Mouse (Mus musculus) stomach, postnatal 0 days (tissue): ENCODE measurements around the gene Hp1bp3. TPM values are rescaled to one million over a fixed set of nuclear protein-coding genes. Genes with fewer than 3 reads are reported as not detected.

Source experiments
- ATAC-seq: fragments of 200-750 bp; cut with Nextera tagmentation; 2 replicates; pipeline ENCODE4 v1.8.0; 2017; ENCODE audit not compliant: low FRiP score, low TSS enrichment
- DNase-seq: peaks from one replicate; pipeline ENCODE4 v3.0.0-alpha.2; 2016; ENCODE audit warnings: low spot score
- H3K27ac ChIP-seq: fragments of 300-500 bp; sonication (generic); replicated peaks from 2 replicates; pipeline ENCODE4 v1.5.1; 2014; ENCODE audit warnings: mild to moderate bottlenecking, control low read depth
- H3K27me3 ChIP-seq: fragments of 300-500 bp; sonication (generic); 2 replicates; pipeline ENCODE4 v1.6.1; 2014; ENCODE audit warnings: low read length; ENCODE audit not compliant: control insufficient read depth, insufficient read depth
- H3K36me3 ChIP-seq: fragments of 300-500 bp; sonication (generic); 2 replicates; pipeline ENCODE4 v1.6.1; 2014; ENCODE audit warnings: low read length, mixed read lengths; ENCODE audit not compliant: control insufficient read depth, insufficient read depth
- H3K4me1 ChIP-seq: fragments of 300-500 bp; sonication (generic); replicated peaks from 2 replicates; pipeline ENCODE4 v1.6.1; 2014; ENCODE audit warnings: antibody characterized with exemption; ENCODE audit not compliant: control insufficient read depth, insufficient read depth
- H3K4me2 ChIP-seq: fragments of 300-500 bp; sonication (generic); replicated peaks from 2 replicates; pipeline ENCODE4 v1.6.1; 2014; ENCODE audit warnings: low read depth, mild to moderate bottlenecking, control low read depth, moderate library complexity
- H3K4me3 ChIP-seq: fragments of 300-500 bp; sonication (generic); 2 replicates; pipeline ENCODE4 v1.5.1; 2014; ENCODE audit warnings: low read depth, low read length, control low read depth
- H3K9ac ChIP-seq: fragments of 300-500 bp; sonication (generic); 2 replicates; pipeline ENCODE4 v1.6.1; 2014; ENCODE audit warnings: mild to moderate bottlenecking, low read length, control low read depth, mixed read lengths
- H3K9me3 ChIP-seq: fragments of 300-500 bp; sonication (generic); 2 replicates; pipeline ENCODE4 v1.6.1; 2016; ENCODE audit warnings: low read length; ENCODE audit not compliant: control insufficient read depth
- CTCF ChIP-seq: IDR thresholded peaks from 2 replicates; pipeline ENCODE4 v1.5.1; 2016; ENCODE audit warnings: antibody characterized with exemption, low read depth, mild to moderate bottlenecking, moderate library complexity
- EP300 ChIP-seq: optimal IDR thresholded peaks from 2 replicates; pipeline ENCODE3; 2016; ENCODE audit warnings: antibody characterized with exemption
- WGBS: fragments of 180-500 bp; shearing (Covaris S2); extraction: QIAGEN DNeasy Blood & Tissue Kit; methylation state at CpG from one replicate; pipeline ENCODE4 v1.1.7; 2014; 5-methylcytosine and 5-hydroxymethylcytosine counted together
- polyA plus RNA-seq: library from polyadenylated mRNA; unstranded; fragments of >200 nt; fragmentation: Nextera tagmentation; extraction: Ambion mirVana; gene quantifications from 2 replicates; pipeline ENCODE4 v1.2.1, GENCODE M21; 2015

The Hp1bp3 gene
- polyA plus RNA-seq, 1 experiment from 2014 or later: 74.7 TPM

- Histone ChIP-seq H3K4me3 (no peak overlapping the region), H3K4me2 (no peak overlapping the region), H3K9ac (no peak overlapping the region), H3K4me1 (no peaks in the 10 kb centered on the region), H3K27me3 (no peaks in the 10 kb centered on the region), H3K27ac (no peak overlapping the region), H3K9me3 (no peaks in the 10 kb centered on the region), H3K36me3 (no peaks in the 10 kb centered on the region)
- TF ChIP-seq EP300 (no peak), CTCF (no peak)
- ATAC-seq (no peak), DNase-seq (no peak)
- WGBS: 62% methylated on average over 18 of the region's 18 CpGs
Measured at GRCm38 (mm10) chr4:138293261-138293948, 77.3 kb downstream of the Hp1bp3 start.

- H3K9ac ChIP-seq: no peak overlapping the region
- no peaks in the 10 kb centered on the region for H3K27me3 ChIP-seq
- H3K4me2 ChIP-seq: no peak overlapping the region
- H3K36me3 ChIP-seq: no peaks in the 10 kb centered on the region
- no peak overlapping the region for H3K27ac ChIP-seq
- no peak overlapping the region for H3K4me3 ChIP-seq
- TF ChIP-seq EP300 (no peak), CTCF (no peak)
- no peak for DNase-seq
- WGBS: 74% methylated on average over 7 of the region's 14 CpGs
- no peaks in the 10 kb centered on the region for H3K4me1 ChIP-seq
- no peak for ATAC-seq
- H3K9me3 ChIP-seq: no peaks in the 10 kb centered on the region
Measured at GRCm38 (mm10) chr4:138293949-138294550, 78.0 kb downstream of the Hp1bp3 start.

Other genes starting within 250 kb of the Hp1bp3 start
- 11.4 and 11.9 TPM in 2 replicates for gene Eif4g3, start 223.3 kb upstream of the Hp1bp3 start, polyA plus RNA-seq
- gene Sh2d5, start 34.1 kb downstream of the Hp1bp3 start, polyA plus RNA-seq: 0.19 and 0.25 TPM in 2 replicates
- gene Kif17, start 34.1 kb downstream of the Hp1bp3 start, polyA plus RNA-seq: 0.21 and 0.39 TPM in 2 replicates
- gene Ddost, start 88.4 kb downstream of the Hp1bp3 start, polyA plus RNA-seq: 253 and 258 TPM in 2 replicates
- 62.1 and 77.1 TPM in 2 replicates for gene Pink1, start 110.0 kb downstream of the Hp1bp3 start, polyA plus RNA-seq
- 12.5 and 15.2 TPM in 2 replicates for gene Cda, start 151.7 kb downstream of the Hp1bp3 start, polyA plus RNA-seq
- 0.07 TPM in 1 of 2 replicates, not detected in the other for gene Fam43b, start 180.2 kb downstream of the Hp1bp3 start, polyA plus RNA-seq
- gene Mul1, start 218.4 kb downstream of the Hp1bp3 start, polyA plus RNA-seq: 17.1 and 18.7 TPM in 2 replicates
- 4.5 and 4.8 TPM in 2 replicates for gene Camk2n1, start 238.0 kb downstream of the Hp1bp3 start, polyA plus RNA-seq